Mouse (Mus musculus) spleen, adult 2 months (tissue): ENCODE data around the gene Sprr2h.

ENCODE experiments used
- CTCF ChIP-seq: fragments of 200-500 bp; IDR thresholded peaks from 2 replicates; pipeline ENCODE4 v1.5.1; 2011; ENCODE audit warnings: mild to moderate bottlenecking, inconsistent platforms; ENCODE audit not compliant: insufficient read depth, insufficient read length, insufficient replicate concordance; ENCODE audit errors: extremely low read depth
- POLR2A ChIP-seq: fragments of 200-500 bp; IDR thresholded peaks from 2 replicates; pipeline ENCODE4 v1.6.1; 2011; ENCODE audit warnings: low read depth, low read length, inconsistent platforms

DNA sequence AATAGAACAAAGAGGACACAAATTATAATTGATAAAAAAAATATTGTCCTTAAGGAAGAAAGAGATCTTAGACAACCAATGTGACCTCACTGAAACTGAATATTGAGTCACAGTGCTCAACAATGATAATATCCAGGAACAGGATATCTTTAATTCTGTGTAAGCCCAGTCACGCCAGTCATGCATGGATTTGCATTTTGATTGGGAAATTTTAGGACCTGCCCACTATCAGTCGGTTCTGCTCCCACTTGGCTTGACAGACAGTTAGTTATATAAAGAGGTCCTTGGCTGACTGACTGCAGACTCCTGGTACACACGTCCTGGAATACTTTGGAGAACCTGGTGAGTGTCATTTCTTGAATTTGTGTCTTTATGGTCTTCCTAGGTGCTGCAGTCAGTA, 20.6 kb upstream of the Sprr2h start, which contains the start of gene Sprr2f:
- TF ChIP-seq CTCF: no peak
- no peak for TF ChIP-seq POLR2A
